Mouse (Mus musculus) neural tube, embryonic 14.5 days (tissue): ENCODE measurements around the gene Fpgs. TPM values are rescaled to one million over a fixed set of nuclear protein-coding genes. Genes with fewer than 3 reads are reported as not detected.

Experiments
- ATAC-seq: fragments of 200-750 bp; cut with Nextera tagmentation; 2 replicates; pipeline ENCODE4 v1.8.0; 2017; ENCODE audit warnings: low read depth, mild to moderate bottlenecking, moderate TSS enrichment, moderate library complexity
- H3K27ac ChIP-seq: fragments of 300-500 bp; sonication (generic); 2 replicates; pipeline ENCODE4 v1.5.1; 2014; ENCODE audit warnings: low read depth, mild to moderate bottlenecking, control low read depth, low read length, moderate library complexity, mixed read lengths
- H3K27me3 ChIP-seq: fragments of 300-500 bp; sonication (generic); 2 replicates; pipeline ENCODE4 v1.6.1; 2014; ENCODE audit warnings: low read length; ENCODE audit not compliant: control insufficient read depth, insufficient read depth
- H3K36me3 ChIP-seq: fragments of 300-500 bp; sonication (generic); 2 replicates; pipeline ENCODE4 v1.6.1; 2014; ENCODE audit warnings: low read length, mixed read lengths; ENCODE audit not compliant: control insufficient read depth, insufficient read depth
- H3K4me1 ChIP-seq: fragments of 300-500 bp; sonication (generic); 2 replicates; pipeline ENCODE4 v1.6.1; 2014; ENCODE audit warnings: low read length; ENCODE audit not compliant: control insufficient read depth, insufficient read depth
- H3K4me2 ChIP-seq: fragments of 300-500 bp; sonication (generic); 2 replicates; pipeline ENCODE4 v1.6.1; 2014; ENCODE audit warnings: mild to moderate bottlenecking, low read depth, low read length, control low read depth
- H3K4me3 ChIP-seq: fragments of 300-500 bp; sonication (generic); 2 replicates; pipeline ENCODE4 v1.5.1; 2014; ENCODE audit warnings: low read depth, low read length, control low read depth, mixed read lengths
- H3K9ac ChIP-seq: fragments of 300-500 bp; sonication (generic); replicated peaks from 2 replicates; pipeline ENCODE4 v1.6.1; 2014; ENCODE audit warnings: low read depth, mild to moderate bottlenecking, control low read depth, low read length, mixed read lengths
- H3K9me3 ChIP-seq: fragments of 300-500 bp; sonication (generic); 2 replicates; pipeline ENCODE4 v1.6.1; 2016; ENCODE audit warnings: low read length; ENCODE audit not compliant: control insufficient read depth
- WGBS: fragments of 180-500 bp; shearing (Covaris S2); extraction: QIAGEN DNeasy Blood & Tissue Kit; methylation state at CpG from one replicate; pipeline ENCODE4 v1.1.7; 2014; 5-methylcytosine and 5-hydroxymethylcytosine counted together
- polyA plus RNA-seq: library from polyadenylated mRNA; unstranded; fragments of >200 nt; fragmentation: Nextera tagmentation; extraction: Ambion mirVana; gene quantifications from 2 replicates; pipeline ENCODE4 v1.2.1, GENCODE M21; 2014

Fpgs gene
- polyA plus RNA-seq, 1 experiment from 2014 or later = 14.6 TPM

GRCm38 (mm10) chr2:32720053-32720452 lies 16.1 kb upstream of the Fpgs start:
- no peak for ATAC-seq
- H3K27me3 ChIP-seq = no peaks in the 10 kb centered on the region
- H3K4me2 ChIP-seq = no peak overlapping the region
- no peaks in the 10 kb centered on the region for H3K36me3 ChIP-seq
- no peak overlapping the region for H3K4me3 ChIP-seq
- no peak overlapping the region for H3K9ac ChIP-seq
- H3K9me3 ChIP-seq = no peaks in the 10 kb centered on the region
- H3K27ac ChIP-seq = no peak overlapping the region
- H3K4me1 ChIP-seq = no peaks in the 10 kb centered on the region
- 89% methylated on average over 3 of the region's 3 CpGs for WGBS

GRCm38 (mm10) chr2:32718761-32719160 lies 14.8 kb upstream of the Fpgs start:
- Histone ChIP-seq H3K4me2 (no peak overlapping the region), H3K27ac (no peak overlapping the region), H3K9ac (no peak overlapping the region), H3K4me3 (no peak overlapping the region), H3K27me3 (no peaks in the 10 kb centered on the region), H3K9me3 (no peaks in the 10 kb centered on the region), H3K36me3 (no peaks in the 10 kb centered on the region), H3K4me1 (peaks cover 6% of the 10 kb centered on the region)
- peak; percentile 41; the same call in 1 of the 2 replicates for ATAC-seq
- 44% methylated on average over 9 of the region's 9 CpGs for WGBS

- Histone ChIP-seq H3K9me3 (no peaks in the 10 kb centered on the region), H3K9ac (no peak overlapping the region), H3K36me3 (peaks cover 4% of the 10 kb centered on the region; the same call in 1 of the 2 replicates), H3K4me3 (no peak overlapping the region), H3K27me3 (no peaks in the 10 kb centered on the region), H3K4me2 (no peak overlapping the region), H3K27ac (no peak overlapping the region), H3K4me1 (peaks cover 16% of the 10 kb centered on the region)
- 64% methylated on average over 4 of the region's 4 CpGs for WGBS
- no peak for ATAC-seq
Observed at GRCm38 (mm10) chr2:32714987-32715425, 11.1 kb upstream of the Fpgs start.

- H3K9ac ChIP-seq = 0 out of 2 replicates have a peak overlapping the region, but pooled peaks have one; percentile 29
- H3K36me3 ChIP-seq = peaks cover 10% of the 10 kb centered on the region
- ATAC-seq = no peak
- WGBS = 64% methylated on average over 11 of the region's 11 CpGs
- no peak overlapping the region for H3K4me3 ChIP-seq
- no peaks in the 10 kb centered on the region for H3K9me3 ChIP-seq
- peaks cover 18% of the 10 kb centered on the region for H3K4me1 ChIP-seq
- H3K27me3 ChIP-seq = no peaks in the 10 kb centered on the region
- peak overlapping the region; percentile 32; the same call in 1 of the 2 replicates for H3K4me2 ChIP-seq
- H3K27ac ChIP-seq = peak overlapping the region; percentile 100
Observed at GRCm38 (mm10) chr2:32714117-32714986, 10.4 kb upstream of the Fpgs start.

- peak within 1 kb of the TSS; percentile 90 for H3K4me2 ChIP-seq
- H3K9ac ChIP-seq = peak within 1 kb of the TSS; percentile 97
- H3K9me3 ChIP-seq = no peaks in the 10 kb centered on the region
- H3K36me3 ChIP-seq = peaks cover 12% of the 10 kb centered on the region
- peak; percentile 87 for ATAC-seq
- under 1% methylated on average over 47 of the region's 79 CpGs for WGBS
- peak within 1 kb of the TSS; percentile 100 for H3K27ac ChIP-seq
- no peaks in the 10 kb centered on the region for H3K27me3 ChIP-seq
- peaks cover 18% of the 10 kb centered on the region for H3K4me1 ChIP-seq
- peak within 1 kb of the TSS; percentile 84 for H3K4me3 ChIP-seq
Observed at GRCm38 (mm10) chr2:32712934-32713817, 9.2 kb upstream of the Fpgs start, which contains the start of gene Cdk9. Gene Cdk9, minus strand, starts transcription at chr2:32713076.

- Histone ChIP-seq H3K4me2 (peak overlapping the region; percentile 90), H3K27me3 (no peaks in the 10 kb centered on the region), H3K36me3 (peaks cover 14% of the 10 kb centered on the region), H3K9me3 (no peaks in the 10 kb centered on the region), H3K9ac (peak overlapping the region; percentile 97), H3K4me1 (peaks cover 18% of the 10 kb centered on the region), H3K27ac (peak overlapping the region; percentile 100), H3K4me3 (peak overlapping the region; percentile 84)
- peak; percentile 91 for ATAC-seq
- WGBS = under 1% methylated on average over 25 of the region's 44 CpGs
Observed at GRCm38 (mm10) chr2:32712586-32712933, 8.6 kb upstream of the Fpgs start.

GRCm38 (mm10) chr2:32712108-32712551 lies 8.2 kb upstream of the Fpgs start:
- Histone ChIP-seq H3K4me2 (peak overlapping the region; percentile 90), H3K27me3 (no peaks in the 10 kb centered on the region), H3K36me3 (peaks cover 18% of the 10 kb centered on the region), H3K4me1 (peaks cover 18% of the 10 kb centered on the region), H3K9ac (peak overlapping the region; percentile 97), H3K27ac (peak overlapping the region; percentile 100), H3K4me3 (peak overlapping the region; percentile 84), H3K9me3 (no peaks in the 10 kb centered on the region)
- peak; percentile 29; the same call in 1 of the 2 replicates for ATAC-seq
- WGBS = under 1% methylated on average over 41 of the region's 41 CpGs

GRCm38 (mm10) chr2:32711301-32712056 lies 7.5 kb upstream of the Fpgs start:
- H3K9me3 ChIP-seq = no peaks in the 10 kb centered on the region
- 32% methylated on average over 9 of the region's 9 CpGs for WGBS
- no peaks in the 10 kb centered on the region for H3K27me3 ChIP-seq
- peaks cover 25% of the 10 kb centered on the region for H3K36me3 ChIP-seq
- peak overlapping the region; percentile 97 for H3K9ac ChIP-seq
- peak overlapping the region; percentile 90 for H3K4me2 ChIP-seq
- ATAC-seq = no peak
- H3K4me3 ChIP-seq = peak overlapping the region; percentile 84
- 0 out of 2 replicates have a peak overlapping the region, but pooled peaks have one; percentile 100 for H3K27ac ChIP-seq
- H3K4me1 ChIP-seq = peaks cover 18% of the 10 kb centered on the region
